Mouse (Mus musculus): ENCODE results near the gene Fes. TPM values are rescaled to one million over a fixed set of nuclear protein-coding genes. Genes with fewer than 3 reads are reported as not detected.

Fes gene
- polyA plus RNA-seq, 1 experiment from 2014 or later, result 15.7 TPM

GRCm38 (mm10) chr7:80412279-80412678 lies 24.5 kb upstream of the Fes start:
- ATAC-seq (ENCODE audit: low read depth), result no peak
- H3K27me3 ChIP-seq (replicated peaks; ENCODE audit: control insufficient read depth, insufficient read depth, low read length), result no peaks in the 10 kb centered on the region
- no peak overlapping the region for H3K4me3 ChIP-seq (ENCODE audit: low read depth, low read length)
- WGBS, result 71% methylated on average over 10 of the region's 10 CpGs
- no peak overlapping the region for H3K27ac ChIP-seq (replicated peaks; ENCODE audit: low read depth, low read length)
- no peak for DNase-seq (ENCODE audit: low spot score)
- no peaks in the 10 kb centered on the region for H3K4me1 ChIP-seq (ENCODE audit: control insufficient read depth, insufficient read depth, low read length)
- no peaks in the 10 kb centered on the region for H3K9me3 ChIP-seq (ENCODE audit: control insufficient read depth, low read length)
- H3K9ac ChIP-seq (ENCODE audit: low read depth, low read length), result no peak overlapping the region
- no peak overlapping the region for H3K4me2 ChIP-seq (ENCODE audit: low read depth, low read length)
- H3K36me3 ChIP-seq (ENCODE audit: control insufficient read depth, insufficient read depth, low read length), result no peaks in the 10 kb centered on the region

GRCm38 (mm10) chr7:80410380-80410779 lies 22.6 kb upstream of the Fes start:
- DNase-seq (ENCODE audit: low spot score) (no peak), ATAC-seq (ENCODE audit: low read depth) (no peak)
- H3K9me3 ChIP-seq (ENCODE audit: control insufficient read depth, low read length), result no peaks in the 10 kb centered on the region
- no peaks in the 10 kb centered on the region for H3K4me1 ChIP-seq (ENCODE audit: control insufficient read depth, insufficient read depth, low read length)
- no peak overlapping the region for H3K4me3 ChIP-seq (ENCODE audit: low read depth, low read length)
- H3K9ac ChIP-seq (ENCODE audit: low read depth, low read length), result peak overlapping the region; percentile 8; the same call in 1 of the 2 replicates
- H3K27ac ChIP-seq (replicated peaks; ENCODE audit: low read depth, low read length), result no peak overlapping the region
- 81% methylated on average over 9 of the region's 9 CpGs for WGBS
- H3K4me2 ChIP-seq (ENCODE audit: low read depth, low read length), result no peak overlapping the region
- no peaks in the 10 kb centered on the region for H3K36me3 ChIP-seq (ENCODE audit: control insufficient read depth, insufficient read depth, low read length)
- H3K27me3 ChIP-seq (replicated peaks; ENCODE audit: control insufficient read depth, insufficient read depth, low read length), result no peaks in the 10 kb centered on the region

GRCm38 (mm10) chr7:80407712-80408111 lies 20.0 kb upstream of the Fes start:
- Histone ChIP-seq H3K4me3 (ENCODE audit: low read depth, low read length) (no peak overlapping the region), H3K27ac (replicated peaks; ENCODE audit: low read depth, low read length) (no peak overlapping the region), H3K27me3 (replicated peaks; ENCODE audit: control insufficient read depth, insufficient read depth, low read length) (no peaks in the 10 kb centered on the region), H3K9me3 (ENCODE audit: control insufficient read depth, low read length) (no peaks in the 10 kb centered on the region), H3K36me3 (ENCODE audit: control insufficient read depth, insufficient read depth, low read length) (no peaks in the 10 kb centered on the region), H3K4me1 (ENCODE audit: control insufficient read depth, insufficient read depth, low read length) (no peaks in the 10 kb centered on the region), H3K4me2 (ENCODE audit: low read depth, low read length) (no peak overlapping the region), H3K9ac (ENCODE audit: low read depth, low read length) (no peak overlapping the region)
- DNase-seq (ENCODE audit: low spot score) (peak; percentile 80), ATAC-seq (ENCODE audit: low read depth) (peak; percentile 75)
- 60% methylated on average over 9 of the region's 9 CpGs for WGBS

GRCm38 (mm10) chr7:80406186-80406585 lies 18.4 kb upstream of the Fes start:
- Histone ChIP-seq H3K36me3 (ENCODE audit: control insufficient read depth, insufficient read depth, low read length) (no peaks in the 10 kb centered on the region), H3K4me1 (ENCODE audit: control insufficient read depth, insufficient read depth, low read length) (peaks cover 3% of the 10 kb centered on the region), H3K4me2 (ENCODE audit: low read depth, low read length) (no peak overlapping the region), H3K27ac (replicated peaks; ENCODE audit: low read depth, low read length) (no peak overlapping the region), H3K9ac (ENCODE audit: low read depth, low read length) (no peak overlapping the region), H3K27me3 (replicated peaks; ENCODE audit: control insufficient read depth, insufficient read depth, low read length) (no peaks in the 10 kb centered on the region), H3K9me3 (ENCODE audit: control insufficient read depth, low read length) (no peaks in the 10 kb centered on the region), H3K4me3 (ENCODE audit: low read depth, low read length) (no peak overlapping the region)
- no peak for ATAC-seq (ENCODE audit: low read depth)
- WGBS, result 81% methylated on average over 3 of the region's 3 CpGs
- DNase-seq (ENCODE audit: low spot score), result no peak

- 68% methylated on average over 9 of the region's 9 CpGs for WGBS
- no peak for ATAC-seq (ENCODE audit: low read depth)
- no peak within 1 kb of the TSS for H3K27ac ChIP-seq (replicated peaks; ENCODE audit: low read depth, low read length)
These were observed 17.5 kb upstream of the Fes start, which contains the start of gene Furin for GRCm38 (mm10) chr7:80405188-80405695. Furin (minus strand) TSS chr7:80405436.

GRCm38 (mm10) chr7:80404101-80404894 lies 16.6 kb upstream of the Fes start:
- DNase-seq (ENCODE audit: low spot score), result no peak
- H3K36me3 ChIP-seq (ENCODE audit: control insufficient read depth, insufficient read depth, low read length), result no peaks in the 10 kb centered on the region
- 0 out of 2 replicates have a peak overlapping the region, but pooled peaks have one; percentile 2 for H3K27ac ChIP-seq (replicated peaks; ENCODE audit: low read depth, low read length)
- no peak overlapping the region for H3K4me3 ChIP-seq (ENCODE audit: low read depth, low read length)
- WGBS, result 61% methylated on average over 7 of the region's 7 CpGs
- no peak overlapping the region for H3K4me2 ChIP-seq (ENCODE audit: low read depth, low read length)
- H3K9me3 ChIP-seq (ENCODE audit: control insufficient read depth, low read length), result no peaks in the 10 kb centered on the region
- H3K27me3 ChIP-seq (replicated peaks; ENCODE audit: control insufficient read depth, insufficient read depth, low read length), result no peaks in the 10 kb centered on the region
- no peak overlapping the region for H3K9ac ChIP-seq (ENCODE audit: low read depth, low read length)
- ATAC-seq (ENCODE audit: low read depth), result no peak
- H3K4me1 ChIP-seq (ENCODE audit: control insufficient read depth, insufficient read depth, low read length), result peaks cover 18% of the 10 kb centered on the region

More at GRCm38 (mm10) chr7:80405188-80405695, 17.5 kb upstream of the Fes start, which contains the start of gene Furin:
- Histone ChIP-seq H3K27me3 (replicated peaks; ENCODE audit: control insufficient read depth, insufficient read depth, low read length) (no peaks in the 10 kb centered on the region), H3K9ac (ENCODE audit: low read depth, low read length) (no peak within 1 kb of the TSS), H3K9me3 (ENCODE audit: control insufficient read depth, low read length) (no peaks in the 10 kb centered on the region), H3K4me3 (ENCODE audit: low read depth, low read length) (no peak within 1 kb of the TSS), H3K4me1 (ENCODE audit: control insufficient read depth, insufficient read depth, low read length) (peaks cover 12% of the 10 kb centered on the region), H3K36me3 (ENCODE audit: control insufficient read depth, insufficient read depth, low read length) (no peaks in the 10 kb centered on the region), H3K4me2 (ENCODE audit: low read depth, low read length) (no peak within 1 kb of the TSS)
- no peak for DNase-seq (ENCODE audit: low spot score)

- peak overlapping the region; percentile 89 for H3K4me2 ChIP-seq (ENCODE audit: low read depth, low read length)
- 39% methylated on average over 9 of the region's 9 CpGs for WGBS
- H3K27me3 ChIP-seq (replicated peaks; ENCODE audit: control insufficient read depth, insufficient read depth, low read length), result no peaks in the 10 kb centered on the region
- no peaks in the 10 kb centered on the region for H3K36me3 ChIP-seq (ENCODE audit: control insufficient read depth, insufficient read depth, low read length)
- H3K4me3 ChIP-seq (ENCODE audit: low read depth, low read length), result peak overlapping the region; percentile 90
- no peaks in the 10 kb centered on the region for H3K9me3 ChIP-seq (ENCODE audit: control insufficient read depth, low read length)
- peak overlapping the region; percentile 2; the same call in 1 of the 2 replicates for H3K27ac ChIP-seq (replicated peaks; ENCODE audit: low read depth, low read length)
- DNase-seq (ENCODE audit: low spot score), result peak; percentile 86
- peaks cover 18% of the 10 kb centered on the region for H3K4me1 ChIP-seq (ENCODE audit: control insufficient read depth, insufficient read depth, low read length)
- peak overlapping the region; percentile 97; the same call in 1 of the 2 replicates for H3K9ac ChIP-seq (ENCODE audit: low read depth, low read length)
- ATAC-seq (ENCODE audit: low read depth), result no peak
These were observed 15.8 kb upstream of the Fes start for GRCm38 (mm10) chr7:80403551-80403950.

GRCm38 (mm10) chr7:80402651-80403321 lies 15.0 kb upstream of the Fes start:
- Histone ChIP-seq H3K9ac (ENCODE audit: low read depth, low read length) (peak overlapping the region; percentile 97), H3K9me3 (ENCODE audit: control insufficient read depth, low read length) (no peaks in the 10 kb centered on the region), H3K27ac (replicated peaks; ENCODE audit: low read depth, low read length) (peak overlapping the region; percentile 90), H3K4me3 (ENCODE audit: low read depth, low read length) (peak overlapping the region; percentile 90), H3K36me3 (ENCODE audit: control insufficient read depth, insufficient read depth, low read length) (no peaks in the 10 kb centered on the region), H3K4me2 (ENCODE audit: low read depth, low read length) (peak overlapping the region; percentile 89), H3K27me3 (replicated peaks; ENCODE audit: control insufficient read depth, insufficient read depth, low read length) (no peaks in the 10 kb centered on the region), H3K4me1 (ENCODE audit: control insufficient read depth, insufficient read depth, low read length) (peaks cover 18% of the 10 kb centered on the region)
- 0% methylated on average over 12 of the region's 92 CpGs for WGBS
- ATAC-seq (ENCODE audit: low read depth) (peak; percentile 54), DNase-seq (ENCODE audit: low spot score) (peak; percentile 71)

All from embryonic facial prominence, embryonic 14.5 days (tissue).